Mouse (Mus musculus) CH12.LX (cell line): ENCODE measurements around the gene Gzmf.
"Not testable (repeated sequence)": the region's sequence is repeated elsewhere in the genome, so short reads cannot be mapped to it uniquely, and the experiment has no call there.

Experiments
- BHLHE40 ChIP-seq: IDR thresholded peaks from 2 replicates; pipeline ENCODE4 v1.6.1; 2011; ENCODE audit warnings: mild to moderate bottlenecking, low read depth, low read length, improper control_type of control experiment
- CTCF ChIP-seq, 2 experiments: IDR thresholded peaks in 1 of 2; conservative IDR thresholded peaks in 1 of 2; 2 replicates each; pipeline ENCODE4 v1.5.1; 2011 to 2012; ENCODE audit warnings: low read depth in 2 of 2, low read length in 2 of 2, improper control_type of control experiment in 1 of 2, inconsistent platforms in 1 of 2, mild to moderate bottlenecking in 1 of 2, moderate library complexity in 1 of 2
- EP300 ChIP-seq: IDR thresholded peaks from 2 replicates; pipeline ENCODE4 v1.6.1; 2011; ENCODE audit warnings: low read length, improper control_type of control experiment
- ETS1 ChIP-seq: conservative IDR thresholded peaks from 2 replicates; pipeline ENCODE4 v1.6.1; 2012; ENCODE audit warnings: low read depth, mild to moderate bottlenecking, inconsistent platforms, low read length, improper control_type of control experiment, moderate library complexity
- GABPA ChIP-seq: IDR thresholded peaks from 2 replicates; pipeline ENCODE4 v1.6.1; 2012; ENCODE audit warnings: low read depth, low read length, improper control_type of control experiment, inconsistent platforms; ENCODE audit not compliant: insufficient replicate concordance
- MAZ ChIP-seq: IDR thresholded peaks from 2 replicates; pipeline ENCODE4 v1.6.1; 2012; ENCODE audit warnings: low read depth, mild to moderate bottlenecking, inconsistent platforms, low read length, improper control_type of control experiment, moderate library complexity
- MYC ChIP-seq: IDR thresholded peaks from 2 replicates; pipeline ENCODE4 v1.6.1; 2011; ENCODE audit warnings: low read depth, mild to moderate bottlenecking, improper control_type of control experiment, low read length
- NRF1 ChIP-seq: IDR thresholded peaks from 2 replicates; pipeline ENCODE4 v1.6.1; 2014; ENCODE audit warnings: low read depth, mild to moderate bottlenecking, inconsistent platforms, low read length, improper control_type of control experiment, moderate library complexity
- POLR2A ChIP-seq: IDR thresholded peaks from 2 replicates; pipeline ENCODE4 v1.6.1; 2011; ENCODE audit warnings: low read depth, mild to moderate bottlenecking, improper control_type of control experiment, low read length
- RAD21 ChIP-seq: IDR thresholded peaks from 2 replicates; pipeline ENCODE4 v1.6.1; 2011; ENCODE audit warnings: low read depth, mild to moderate bottlenecking, low read length, improper control_type of control experiment, moderate library complexity
- TCF12 ChIP-seq: IDR thresholded peaks from 2 replicates; pipeline ENCODE4 v1.6.1; 2014; ENCODE audit warnings: low read depth, mild to moderate bottlenecking, inconsistent platforms, low read length, improper control_type of control experiment
- ZC3H11A ChIP-seq: IDR thresholded peaks from 2 replicates; pipeline ENCODE4 v1.6.1; 2012; ENCODE audit warnings: low read depth, mild to moderate bottlenecking, inconsistent platforms, low read length, improper control_type of control experiment
- ZNF384 ChIP-seq: IDR thresholded peaks from 2 replicates; pipeline ENCODE4 v1.6.1; 2012; ENCODE audit warnings: low read depth, low read length, improper control_type of control experiment, inconsistent platforms

GRCm38 (mm10) chr14:56159479-56159878 is 51.7 kb downstream of the Gzmf start, which contains the start of gene Gzmg:
- TF ChIP-seq POLR2A; CTCF (conservative IDR thresholded peaks at IDR 0.05 in 1 of 2, IDR thresholded peaks at IDR 0.05 in 1 of 2; ENCODE audit: low read depth in 2 of 2, low read length in 2 of 2); NRF1; RAD21; EP300; ZNF384; BHLHE40; GABPA; MYC; ETS1; MAZ; TCF12; ZC3H11A: not testable (repeated sequence)
